Mouse (Mus musculus) layer of hippocampus, adult 9-10 months (tissue): Measurements from ENCODE around the gene Dusp27.

Source experiments
- DNase-seq: peaks from one replicate; pipeline ENCODE4 v3.0.0; 2022; ENCODE audit warnings: low spot score

Dusp27 gene

DNA sequence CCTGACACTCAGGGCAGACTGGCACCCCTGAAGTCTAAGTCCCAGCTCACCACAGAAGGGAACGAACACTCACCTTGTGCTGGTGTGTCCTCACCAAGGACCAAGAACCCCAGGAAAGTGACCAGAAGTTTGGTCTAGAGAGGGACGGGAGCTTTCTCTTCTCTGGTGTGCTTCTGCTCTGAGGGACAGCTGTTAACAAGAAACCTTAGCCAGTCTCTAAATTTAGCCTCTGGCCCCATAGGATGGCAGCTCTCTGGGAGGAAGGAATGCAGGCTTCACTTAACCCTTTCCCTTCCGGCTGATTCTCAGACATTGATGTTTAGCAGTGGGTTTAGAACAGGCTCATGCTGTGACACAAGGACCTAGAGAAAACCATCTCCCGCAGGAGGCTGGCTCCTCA lies at the start of gene Dusp27:
Gene Dusp27 (minus strand): TSS at position 204 of the 400 bp plus-strand sequence.
- DNase-seq: no peak

DNA sequence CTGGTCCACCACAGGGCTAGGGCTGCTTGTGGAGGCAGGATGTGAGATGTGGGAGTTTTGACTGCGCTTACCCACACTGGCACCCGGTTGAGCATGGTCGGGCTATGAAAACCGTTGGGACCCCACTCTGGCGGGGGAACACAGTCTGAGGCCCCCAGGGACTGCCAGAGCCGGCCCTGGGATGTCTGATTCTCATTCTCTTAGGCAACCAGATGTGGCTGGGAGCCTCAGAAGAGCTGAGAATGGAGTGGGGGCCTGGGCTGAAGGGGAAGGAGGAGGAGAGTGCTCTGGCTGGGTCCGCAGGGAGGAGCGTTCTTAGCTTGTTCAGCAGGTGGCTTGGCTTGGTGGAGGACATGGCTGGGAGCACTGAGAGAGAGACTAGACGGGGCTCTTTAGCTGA lies 45.9 kb upstream of the Dusp27 start:
- DNase-seq: no peak

- no peak for DNase-seq
Measured at GRCm38 (mm10) chr1:166172992-166173391, 45.3 kb upstream of the Dusp27 start.

GRCm38 (mm10) chr1:166170852-166171251 lies 43.1 kb upstream of the Dusp27 start:
- no peak for DNase-seq

GRCm38 (mm10) chr1:166169713-166170112 lies 42.0 kb upstream of the Dusp27 start:
- DNase-seq: no peak

- no peak for DNase-seq
Measured at GRCm38 (mm10) chr1:166168017-166168416, 40.3 kb upstream of the Dusp27 start.

DNA sequence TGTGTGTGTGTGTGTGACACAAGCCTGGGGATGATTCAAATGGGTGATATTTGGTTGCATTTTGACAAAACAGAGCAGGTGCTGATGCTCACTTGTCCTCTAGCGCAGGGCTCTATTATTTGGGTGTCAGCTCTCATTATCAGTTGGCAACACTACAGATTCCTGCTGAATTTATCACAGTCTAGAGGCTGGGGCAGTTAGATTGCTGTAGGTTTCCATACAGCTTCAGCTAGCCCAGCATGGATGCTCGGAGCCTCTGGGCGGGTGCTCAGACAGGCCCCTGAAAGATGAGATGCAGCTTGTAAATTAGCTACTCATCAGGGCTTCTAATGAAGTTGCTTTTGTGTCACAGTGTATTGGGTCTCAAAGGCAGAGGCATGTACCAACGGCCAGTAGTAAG lies 39.7 kb upstream of the Dusp27 start:
- DNase-seq: no peak

DNA sequence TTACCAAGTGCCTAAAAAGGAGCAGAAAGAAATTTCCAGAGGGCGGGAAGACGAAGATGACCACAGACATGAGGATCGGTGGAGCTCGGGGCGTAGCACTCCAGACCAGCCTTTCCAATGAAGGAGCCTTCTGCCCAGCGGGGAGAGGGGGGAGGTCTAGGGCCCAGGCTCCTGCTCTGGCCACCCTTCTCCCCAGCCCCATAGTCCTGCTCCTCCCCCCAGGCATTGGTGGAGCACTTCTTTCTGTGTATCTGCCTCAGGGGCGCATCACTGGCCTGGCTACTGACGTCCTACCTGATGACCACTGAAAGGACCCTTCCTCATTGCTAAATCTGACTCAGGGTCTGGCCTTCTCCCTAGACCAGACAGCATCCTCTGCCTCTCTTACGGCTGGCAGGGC lies 37.4 kb upstream of the Dusp27 start:
- no peak for DNase-seq

- DNase-seq: no peak
Measured at GRCm38 (mm10) chr1:166164580-166164979, 36.9 kb upstream of the Dusp27 start.

GRCm38 (mm10) chr1:166160569-166161445 lies 33.1 kb upstream of the Dusp27 start:
- DNase-seq: no peak

GRCm38 (mm10) chr1:166160111-166160510 lies 32.4 kb upstream of the Dusp27 start:
- DNase-seq: no peak

DNA sequence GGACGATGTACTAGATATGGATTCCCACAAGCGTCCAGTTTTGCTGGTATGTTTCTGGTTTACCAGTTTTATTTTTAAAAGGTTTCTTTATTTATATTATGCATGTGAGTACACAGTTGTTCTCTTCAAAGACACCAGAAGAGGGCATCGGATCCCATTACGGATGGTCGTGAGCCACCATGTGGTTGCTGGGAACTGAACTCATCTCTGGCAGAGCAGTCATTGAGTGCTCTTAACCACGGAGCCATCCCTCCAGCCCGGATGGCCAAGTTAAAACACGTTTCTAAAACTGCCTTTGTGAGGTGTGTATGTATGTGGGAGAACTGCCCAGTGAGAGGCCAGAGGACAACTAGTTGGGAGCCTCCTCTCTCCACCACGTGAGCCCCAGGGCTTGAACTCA lies 30.9 kb upstream of the Dusp27 start:
- no peak for DNase-seq

- no peak for DNase-seq
Measured at GRCm38 (mm10) chr1:166157712-166158111, 30.0 kb upstream of the Dusp27 start.

GRCm38 (mm10) chr1:166155113-166155494 lies 27.4 kb upstream of the Dusp27 start:
- no peak for DNase-seq

- no peak for DNase-seq
Measured at GRCm38 (mm10) chr1:166154162-166155112, 26.7 kb upstream of the Dusp27 start.

GRCm38 (mm10) chr1:166153351-166154120 lies 25.8 kb upstream of the Dusp27 start:
- DNase-seq: peak; percentile 80

DNA sequence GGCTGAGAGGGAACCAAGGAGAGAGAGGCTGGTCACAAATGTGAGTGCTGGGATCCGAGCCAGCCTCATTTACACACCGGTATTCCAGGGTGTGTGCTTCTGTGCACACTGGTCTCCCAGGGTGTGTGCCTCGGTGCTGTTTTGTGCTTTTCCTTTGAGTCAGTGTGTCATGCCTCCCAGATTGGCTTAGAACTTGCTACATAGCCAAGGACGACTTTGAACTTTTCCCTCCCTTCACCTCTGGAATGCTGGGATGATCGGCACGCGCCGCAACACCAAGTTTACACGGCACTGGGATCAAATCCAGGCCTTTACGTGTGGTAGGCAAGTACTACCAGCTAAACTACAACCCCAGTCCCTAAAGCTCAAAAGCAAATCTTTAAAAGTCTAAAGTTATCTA lies 24.3 kb upstream of the Dusp27 start:
- DNase-seq: no peak

GRCm38 (mm10) chr1:166151341-166151740 lies 23.6 kb upstream of the Dusp27 start:
- DNase-seq: no peak

DNA sequence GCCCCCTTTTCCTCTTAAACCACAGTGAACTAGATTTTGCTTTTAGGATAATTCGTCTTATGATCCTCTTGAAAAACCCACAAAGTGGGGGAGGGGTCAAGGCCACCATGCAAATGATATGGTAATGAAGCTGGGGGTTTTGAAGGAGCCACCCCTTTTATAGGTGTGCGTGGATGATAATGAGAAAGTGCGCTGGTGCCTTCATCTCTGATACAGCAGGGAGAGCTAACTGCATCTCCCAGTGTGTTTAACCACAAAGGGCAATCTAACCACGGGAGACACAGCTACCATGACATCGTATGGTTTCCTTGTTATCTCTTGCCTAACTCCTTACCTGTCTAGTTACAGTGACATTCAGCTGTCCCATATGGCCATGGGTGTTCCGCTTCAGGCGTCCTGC lies 22.3 kb upstream of the Dusp27 start:
- DNase-seq: no peak

DNA sequence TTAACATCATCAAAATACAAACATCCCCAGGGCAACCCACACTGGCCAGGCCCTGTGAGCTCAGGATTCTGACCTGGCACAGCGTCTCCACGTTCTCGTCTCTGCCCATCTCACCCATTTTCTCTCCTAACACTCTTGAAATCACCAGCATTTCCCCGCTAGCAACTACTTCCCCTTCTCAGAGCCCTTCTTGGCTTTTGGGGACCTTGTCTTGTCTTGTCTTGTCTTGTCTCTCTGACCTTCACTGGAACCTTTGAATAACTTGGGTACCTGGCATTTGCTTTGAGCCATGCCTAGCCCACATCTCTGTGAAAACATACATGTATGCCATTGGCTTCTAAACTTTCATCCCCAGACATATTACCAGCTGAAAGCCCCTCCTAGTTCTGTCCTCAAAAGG lies 21.7 kb upstream of the Dusp27 start:
- no peak for DNase-seq

DNA sequence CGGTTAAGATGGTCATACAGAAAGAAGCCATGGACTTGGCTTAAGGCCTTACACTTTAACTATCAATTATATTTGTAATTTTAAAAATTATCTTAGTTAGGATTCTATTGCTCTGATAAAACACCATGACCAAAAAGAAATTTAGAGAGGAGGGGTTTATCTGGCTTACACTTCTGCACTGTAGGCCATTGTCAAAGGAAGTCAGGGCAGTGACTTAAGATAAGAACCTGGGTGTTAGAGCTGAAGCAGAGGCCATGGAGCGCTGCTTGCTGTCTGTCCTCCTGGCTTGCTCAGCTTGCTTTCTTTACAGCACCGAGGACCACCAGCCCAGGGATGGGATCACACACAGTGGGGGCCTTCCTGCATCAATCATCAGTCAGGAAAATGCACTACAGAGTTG lies 19.9 kb upstream of the Dusp27 start:
- DNase-seq: no peak

DNA sequence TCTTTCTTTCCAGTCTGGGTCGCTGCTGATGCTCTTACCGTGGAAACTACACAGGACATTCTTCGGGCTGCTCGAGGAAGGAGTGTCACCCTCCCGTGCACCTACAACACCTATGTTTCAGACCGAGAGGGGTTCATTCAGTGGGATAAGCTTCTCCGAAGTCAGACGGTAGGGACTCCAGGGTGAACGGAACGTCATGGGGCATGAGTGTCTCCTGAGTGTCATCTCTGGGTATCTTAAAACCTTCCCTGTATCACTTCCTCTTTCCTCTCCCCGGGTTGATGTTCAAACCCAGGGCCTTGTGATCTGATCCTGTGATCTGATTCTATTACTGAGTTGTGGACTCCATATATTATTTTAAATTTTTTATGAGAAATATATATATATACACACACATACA lies 18.9 kb upstream of the Dusp27 start:
- no peak for DNase-seq
